Mouse (Mus musculus): ENCODE measurements around the gene Epyc. TPM values are rescaled to one million over a fixed set of nuclear protein-coding genes. Genes with fewer than 3 reads are reported as not detected.

Gene Epyc
- 0.23 and 0.30 TPM in 2 replicates for polyA plus RNA-seq (2014; fragmentation: Nextera tagmentation; extraction: Ambion mirVana)

DNA sequence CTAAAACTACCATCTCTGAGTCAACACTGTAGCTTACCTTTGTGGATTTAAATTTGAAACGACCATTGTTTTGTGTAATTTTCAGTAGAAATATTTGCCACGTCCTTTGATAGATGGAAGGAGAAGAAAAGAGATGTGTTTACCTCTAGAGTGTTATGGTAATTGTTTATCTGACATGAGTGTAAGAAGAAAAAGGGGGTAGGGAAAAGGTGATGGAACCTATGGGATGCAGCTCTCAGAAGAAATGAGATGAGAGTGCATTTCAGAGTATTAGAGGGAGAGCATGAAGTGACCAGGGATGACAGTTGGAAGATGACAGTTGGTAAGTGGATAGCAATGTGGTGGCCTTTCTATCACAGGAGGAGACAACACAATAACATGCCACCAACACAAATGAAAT lies at the start of gene Epyc:
TSS of gene Epyc (plus strand) at position 301 of the 400 bp plus-strand sequence.
- H3K9me3 ChIP-seq (replicated peaks; ENCODE audit: control insufficient read depth, low read length), result no peaks in the 10 kb centered on the region
- ATAC-seq (replicated peaks; ENCODE audit: insufficient number of reproducible peaks, low FRiP score, low TSS enrichment), result no peak
- no peaks in the 10 kb centered on the region for H3K4me1 ChIP-seq (ENCODE audit: control insufficient read depth, insufficient read depth, low read length)
- WGBS (ENCODE audit: insufficient replicate concordance), result 62% methylated on average over 2 of the region's 2 CpGs
- no peaks in the 10 kb centered on the region for H3K36me3 ChIP-seq (ENCODE audit: control insufficient read depth, insufficient read depth, low read length)
- no peaks in the 10 kb centered on the region for H3K27me3 ChIP-seq (ENCODE audit: control insufficient read depth, insufficient read depth, low read length)
- H3K4me2 ChIP-seq, result no peak within 1 kb of the TSS
- H3K9ac ChIP-seq (ENCODE audit: low read depth, low read length), result no peak within 1 kb of the TSS
- no peak within 1 kb of the TSS for H3K27ac ChIP-seq (ENCODE audit: low read depth, low read length)
- H3K4me3 ChIP-seq (ENCODE audit: low read depth, low read length), result no peak within 1 kb of the TSS

DNA sequence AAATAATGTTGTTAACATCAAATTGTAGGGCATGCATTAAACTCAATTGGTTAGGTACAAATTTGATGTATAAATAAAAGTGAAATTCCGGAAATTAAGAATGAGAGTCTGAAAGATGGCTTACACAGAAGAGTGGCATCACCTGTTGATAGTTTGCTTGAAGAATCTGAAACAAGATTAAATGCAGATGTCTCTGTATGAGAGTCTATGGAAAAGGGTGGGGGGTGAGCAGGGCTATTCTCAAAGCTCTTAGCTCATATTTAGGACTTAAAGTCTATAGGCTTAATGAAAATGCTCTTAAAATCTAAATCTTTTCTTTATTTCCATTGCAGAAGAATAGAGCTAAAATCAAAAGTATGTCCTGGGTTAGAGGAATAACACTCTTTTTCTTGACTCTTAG lies 48.2 kb upstream of the Epyc start:
- no peak overlapping the region for H3K27ac ChIP-seq (ENCODE audit: low read depth, low read length)
- ATAC-seq (replicated peaks; ENCODE audit: insufficient number of reproducible peaks, low FRiP score, low TSS enrichment), result no peak
- H3K9me3 ChIP-seq (replicated peaks; ENCODE audit: control insufficient read depth, low read length), result no peaks in the 10 kb centered on the region
- no peak overlapping the region for H3K9ac ChIP-seq (ENCODE audit: low read depth, low read length)
- WGBS (ENCODE audit: insufficient replicate concordance), result 67% methylated on average over 1 of the region's 1 CpGs
- H3K4me1 ChIP-seq (ENCODE audit: control insufficient read depth, insufficient read depth, low read length), result no peaks in the 10 kb centered on the region
- H3K36me3 ChIP-seq (ENCODE audit: control insufficient read depth, insufficient read depth, low read length), result no peaks in the 10 kb centered on the region
- no peak overlapping the region for H3K4me2 ChIP-seq
- H3K4me3 ChIP-seq (ENCODE audit: low read depth, low read length), result no peak overlapping the region
- H3K27me3 ChIP-seq (ENCODE audit: control insufficient read depth, insufficient read depth, low read length), result no peaks in the 10 kb centered on the region

DNA sequence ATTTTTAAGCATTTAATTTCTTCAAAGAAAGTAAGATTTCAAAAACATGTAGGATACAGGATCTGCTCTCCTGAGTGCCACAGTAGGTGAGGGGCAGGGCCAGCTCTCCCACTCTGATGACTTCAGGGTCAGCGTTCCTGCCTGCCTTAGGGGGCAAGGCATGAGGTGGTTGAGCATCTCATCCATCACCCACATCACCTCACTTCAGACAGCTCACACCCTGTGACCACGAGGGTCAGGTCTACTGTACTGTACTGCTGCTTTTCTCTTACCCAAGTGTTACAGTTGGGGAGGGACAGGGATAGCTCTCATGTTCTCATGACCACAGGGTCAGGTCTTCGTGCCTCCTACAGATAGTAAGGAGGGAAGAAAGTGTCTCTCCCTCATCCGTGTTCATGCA lies 42.1 kb upstream of the Epyc start:
- Histone ChIP-seq H3K4me3 (ENCODE audit: low read depth, low read length) (no peak overlapping the region), H3K9me3 (replicated peaks; ENCODE audit: control insufficient read depth, low read length) (no peaks in the 10 kb centered on the region), H3K4me2 (no peak overlapping the region), H3K27ac (ENCODE audit: low read depth, low read length) (no peak overlapping the region), H3K9ac (ENCODE audit: low read depth, low read length) (no peak overlapping the region), H3K36me3 (ENCODE audit: control insufficient read depth, insufficient read depth, low read length) (no peaks in the 10 kb centered on the region), H3K27me3 (ENCODE audit: control insufficient read depth, insufficient read depth, low read length) (no peaks in the 10 kb centered on the region), H3K4me1 (ENCODE audit: control insufficient read depth, insufficient read depth, low read length) (no peaks in the 10 kb centered on the region)
- ATAC-seq (replicated peaks; ENCODE audit: insufficient number of reproducible peaks, low FRiP score, low TSS enrichment), result no peak
- 64% methylated on average over 4 of the region's 4 CpGs for WGBS (ENCODE audit: insufficient replicate concordance)

DNA sequence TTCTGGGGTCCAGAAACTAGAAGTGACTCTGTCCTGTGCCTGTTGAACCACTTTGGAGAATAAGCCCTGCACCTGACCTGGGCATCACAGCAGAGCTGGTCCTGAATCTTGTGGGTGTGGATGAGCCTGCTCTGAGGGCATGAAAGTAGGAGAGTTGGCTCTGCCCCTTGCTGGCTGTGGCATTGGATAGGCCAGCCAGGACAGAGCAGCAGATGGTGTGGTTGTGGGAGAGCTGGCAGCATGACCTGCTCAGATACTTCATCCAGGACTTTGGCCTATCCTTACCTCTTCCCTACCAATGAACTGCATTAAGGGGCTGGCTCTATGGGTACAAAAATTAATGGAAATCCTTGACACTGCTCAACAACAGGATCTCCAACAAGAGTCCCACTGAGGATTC lies 40.6 kb upstream of the Epyc start:
- no peaks in the 10 kb centered on the region for H3K36me3 ChIP-seq (ENCODE audit: control insufficient read depth, insufficient read depth, low read length)
- no peak overlapping the region for H3K4me2 ChIP-seq
- ATAC-seq (replicated peaks; ENCODE audit: insufficient number of reproducible peaks, low FRiP score, low TSS enrichment), result no peak

DNA sequence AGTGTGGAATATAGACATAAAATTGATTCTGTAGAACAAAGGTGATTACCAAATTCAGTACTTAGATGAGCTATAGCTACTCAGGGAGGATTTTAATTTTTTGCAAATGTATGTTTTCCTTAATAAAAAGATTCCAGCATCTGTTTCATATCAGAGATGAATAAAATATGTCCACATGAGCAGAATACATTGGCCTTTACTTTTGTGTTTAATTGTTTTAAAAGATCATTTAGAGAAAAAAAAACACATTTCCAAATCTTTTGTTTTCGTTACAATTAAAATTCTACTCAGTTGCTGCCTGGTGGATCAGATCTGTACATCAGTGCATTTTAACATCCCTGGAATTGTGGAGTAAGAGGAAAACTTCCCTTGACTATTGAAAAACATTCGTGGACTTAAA lies 37.3 kb upstream of the Epyc start, which contains the start of gene Kera:
TSS of gene Kera (plus strand) at position 301 of the 400 bp plus-strand sequence.
- Histone ChIP-seq H3K36me3 (ENCODE audit: control insufficient read depth, insufficient read depth, low read length) (no peaks in the 10 kb centered on the region), H3K4me3 (ENCODE audit: low read depth, low read length) (no peak within 1 kb of the TSS), H3K9ac (ENCODE audit: low read depth, low read length) (no peak within 1 kb of the TSS), H3K27me3 (ENCODE audit: control insufficient read depth, insufficient read depth, low read length) (no peaks in the 10 kb centered on the region), H3K4me2 (no peak within 1 kb of the TSS), H3K27ac (ENCODE audit: low read depth, low read length) (no peak within 1 kb of the TSS), H3K9me3 (replicated peaks; ENCODE audit: control insufficient read depth, low read length) (no peaks in the 10 kb centered on the region), H3K4me1 (ENCODE audit: control insufficient read depth, insufficient read depth, low read length) (no peaks in the 10 kb centered on the region)
- 65% methylated on average over 2 of the region's 2 CpGs for WGBS (ENCODE audit: insufficient replicate concordance)
- no peak for ATAC-seq (replicated peaks; ENCODE audit: insufficient number of reproducible peaks, low FRiP score, low TSS enrichment)

More for the DNA sequence above, 40.6 kb upstream of the Epyc start:
- H3K27ac ChIP-seq (ENCODE audit: low read depth, low read length), result no peak overlapping the region
- H3K9me3 ChIP-seq (replicated peaks; ENCODE audit: control insufficient read depth, low read length), result no peaks in the 10 kb centered on the region
- no peak overlapping the region for H3K4me3 ChIP-seq (ENCODE audit: low read depth, low read length)
- H3K9ac ChIP-seq (ENCODE audit: low read depth, low read length), result no peak overlapping the region
- H3K27me3 ChIP-seq (ENCODE audit: control insufficient read depth, insufficient read depth, low read length), result no peaks in the 10 kb centered on the region
- H3K4me1 ChIP-seq (ENCODE audit: control insufficient read depth, insufficient read depth, low read length), result no peaks in the 10 kb centered on the region

DNA sequence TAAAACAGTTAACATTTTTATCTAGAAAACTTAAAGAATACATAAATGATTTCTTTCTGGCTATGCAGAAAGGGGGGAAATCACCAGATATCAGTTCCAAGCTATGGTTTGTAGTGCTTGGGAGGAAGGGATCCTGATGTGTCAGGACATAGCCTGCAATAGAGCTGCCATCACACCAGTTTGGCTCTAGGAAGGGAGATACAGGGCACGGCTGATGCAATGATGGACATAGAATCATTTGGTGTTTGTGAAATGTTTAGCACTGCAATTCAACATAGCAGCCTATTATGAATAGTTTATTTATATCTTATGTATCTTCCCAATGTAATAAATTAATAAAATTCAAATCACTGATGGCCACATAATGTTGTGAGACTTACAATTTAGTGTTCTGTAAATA lies 21.5 kb upstream of the Epyc start:
- Histone ChIP-seq H3K4me1 (ENCODE audit: control insufficient read depth, insufficient read depth, low read length) (no peaks in the 10 kb centered on the region), H3K36me3 (ENCODE audit: control insufficient read depth, insufficient read depth, low read length) (no peaks in the 10 kb centered on the region), H3K4me2 (no peak overlapping the region), H3K27me3 (ENCODE audit: control insufficient read depth, insufficient read depth, low read length) (no peaks in the 10 kb centered on the region), H3K27ac (ENCODE audit: low read depth, low read length) (no peak overlapping the region), H3K9ac (ENCODE audit: low read depth, low read length) (no peak overlapping the region), H3K9me3 (replicated peaks; ENCODE audit: control insufficient read depth, low read length) (no peaks in the 10 kb centered on the region), H3K4me3 (ENCODE audit: low read depth, low read length) (no peak overlapping the region)
- no peak for ATAC-seq (replicated peaks; ENCODE audit: insufficient number of reproducible peaks, low FRiP score, low TSS enrichment)
- 77% methylated on average over 1 of the region's 1 CpGs for WGBS (ENCODE audit: insufficient replicate concordance)

DNA sequence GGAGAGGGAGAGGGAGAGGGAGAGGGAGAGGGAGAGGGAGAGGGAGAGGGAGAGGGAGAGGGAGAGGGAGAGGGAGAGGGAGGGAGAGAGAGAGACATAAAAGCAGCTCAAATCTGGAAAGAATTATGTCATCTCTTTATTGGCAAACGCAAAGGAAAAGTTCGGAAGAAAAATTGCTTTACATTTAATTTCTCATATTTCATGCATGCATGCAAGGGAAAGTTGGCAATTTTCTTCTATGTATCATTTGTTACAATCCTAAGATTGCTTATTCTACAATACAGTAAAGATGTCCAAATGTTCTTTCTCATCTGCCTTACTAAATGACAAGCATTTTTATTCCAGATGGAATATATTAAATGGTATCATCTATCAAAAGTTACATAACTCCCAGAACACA lies 19.5 kb upstream of the Epyc start:
- WGBS (ENCODE audit: insufficient replicate concordance), result 73% methylated on average over 2 of the region's 2 CpGs
- Histone ChIP-seq H3K27ac (ENCODE audit: low read depth, low read length) (no peak overlapping the region), H3K27me3 (ENCODE audit: control insufficient read depth, insufficient read depth, low read length) (no peaks in the 10 kb centered on the region), H3K9ac (ENCODE audit: low read depth, low read length) (no peak overlapping the region), H3K9me3 (replicated peaks; ENCODE audit: control insufficient read depth, low read length) (no peaks in the 10 kb centered on the region), H3K4me1 (ENCODE audit: control insufficient read depth, insufficient read depth, low read length) (no peaks in the 10 kb centered on the region), H3K4me3 (ENCODE audit: low read depth, low read length) (no peak overlapping the region), H3K4me2 (no peak overlapping the region), H3K36me3 (ENCODE audit: control insufficient read depth, insufficient read depth, low read length) (no peaks in the 10 kb centered on the region)
- ATAC-seq (replicated peaks; ENCODE audit: insufficient number of reproducible peaks, low FRiP score, low TSS enrichment), result no peak

DNA sequence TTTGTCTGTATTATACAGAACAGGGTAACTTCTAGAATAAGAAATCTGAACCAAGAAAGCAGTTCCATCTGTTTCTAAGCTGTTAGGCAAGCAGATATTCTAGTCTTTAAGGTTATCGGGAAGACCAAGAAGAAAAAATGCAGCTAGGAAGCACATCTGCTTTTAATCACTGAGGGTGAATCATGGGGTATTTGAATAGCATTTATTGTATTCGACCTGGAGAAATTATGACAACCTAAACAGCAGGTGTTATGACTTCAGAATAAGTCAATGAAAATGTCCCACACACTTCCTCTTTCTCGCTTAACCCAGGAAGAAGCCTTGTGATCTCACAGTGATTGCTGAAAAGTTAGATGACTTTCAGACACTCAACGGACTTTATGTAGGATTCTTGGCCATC lies 18.8 kb upstream of the Epyc start:
- Histone ChIP-seq H3K4me2 (no peak overlapping the region), H3K27ac (ENCODE audit: low read depth, low read length) (no peak overlapping the region), H3K9ac (ENCODE audit: low read depth, low read length) (no peak overlapping the region), H3K4me3 (ENCODE audit: low read depth, low read length) (no peak overlapping the region), H3K27me3 (ENCODE audit: control insufficient read depth, insufficient read depth, low read length) (no peaks in the 10 kb centered on the region), H3K4me1 (ENCODE audit: control insufficient read depth, insufficient read depth, low read length) (no peaks in the 10 kb centered on the region), H3K9me3 (replicated peaks; ENCODE audit: control insufficient read depth, low read length) (no peaks in the 10 kb centered on the region), H3K36me3 (ENCODE audit: control insufficient read depth, insufficient read depth, low read length) (no peaks in the 10 kb centered on the region)
- 59% methylated on average over 4 of the region's 4 CpGs for WGBS (ENCODE audit: insufficient replicate concordance)
- no peak for ATAC-seq (replicated peaks; ENCODE audit: insufficient number of reproducible peaks, low FRiP score, low TSS enrichment)

DNA sequence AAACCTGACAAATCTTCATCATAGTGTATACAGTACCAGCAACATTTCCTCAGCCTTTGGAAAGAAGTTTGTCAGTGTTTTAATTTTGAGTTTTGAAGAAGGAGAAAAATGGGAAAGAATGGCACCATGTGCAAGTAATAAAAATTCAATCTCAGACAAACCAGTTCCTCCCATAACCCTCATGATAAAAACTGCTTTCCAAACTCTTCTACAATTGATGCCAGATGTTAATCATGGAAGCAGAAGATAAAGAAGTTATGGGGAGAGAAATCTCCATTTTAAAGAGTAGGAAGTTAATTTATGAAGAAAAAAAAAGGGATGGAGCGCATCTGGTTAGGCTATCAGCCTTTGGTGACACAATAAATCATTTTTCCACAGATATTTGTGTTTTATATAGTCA lies 17.3 kb upstream of the Epyc start:
- H3K9me3 ChIP-seq (replicated peaks; ENCODE audit: control insufficient read depth, low read length), result no peaks in the 10 kb centered on the region
- no peak overlapping the region for H3K4me2 ChIP-seq
- ATAC-seq (replicated peaks; ENCODE audit: insufficient number of reproducible peaks, low FRiP score, low TSS enrichment), result no peak
- H3K9ac ChIP-seq (ENCODE audit: low read depth, low read length), result no peak overlapping the region
- no peak overlapping the region for H3K27ac ChIP-seq (ENCODE audit: low read depth, low read length)
- no peaks in the 10 kb centered on the region for H3K4me1 ChIP-seq (ENCODE audit: control insufficient read depth, insufficient read depth, low read length)
- 80% methylated on average over 1 of the region's 1 CpGs for WGBS (ENCODE audit: insufficient replicate concordance)
- H3K4me3 ChIP-seq (ENCODE audit: low read depth, low read length), result no peak overlapping the region
- no peaks in the 10 kb centered on the region for H3K27me3 ChIP-seq (ENCODE audit: control insufficient read depth, insufficient read depth, low read length)
- no peaks in the 10 kb centered on the region for H3K36me3 ChIP-seq (ENCODE audit: control insufficient read depth, insufficient read depth, low read length)
